Mouse (Mus musculus) WW6 (cell line): ENCODE data around the gene Btbd18.

Experiments
- DNase-seq: peaks from one replicate; pipeline ENCODE4 v3.0.0-alpha.2; 2013; ENCODE audit warnings: low read depth, low spot score

Gene Btbd18

DNA sequence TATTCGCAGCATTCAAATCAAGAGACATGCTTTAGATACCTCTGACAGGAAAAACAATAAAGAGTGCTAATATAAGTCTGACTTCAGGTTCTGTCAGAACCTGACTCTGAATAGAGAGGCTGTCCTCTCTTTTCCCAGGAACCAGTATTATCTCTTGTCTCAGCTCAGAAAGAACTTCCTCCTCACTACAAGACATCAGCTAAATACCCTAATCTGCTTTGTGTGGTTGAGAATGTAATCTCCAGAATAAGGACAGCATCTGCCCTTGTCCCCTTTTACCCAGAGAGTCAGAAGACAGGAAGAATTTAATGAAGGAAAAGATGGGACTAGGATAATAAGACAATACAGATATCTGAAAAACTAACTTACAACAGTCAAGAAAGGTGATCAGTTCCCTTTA, 44.6 kb downstream of the Btbd18 start:
- no peak for DNase-seq

DNA sequence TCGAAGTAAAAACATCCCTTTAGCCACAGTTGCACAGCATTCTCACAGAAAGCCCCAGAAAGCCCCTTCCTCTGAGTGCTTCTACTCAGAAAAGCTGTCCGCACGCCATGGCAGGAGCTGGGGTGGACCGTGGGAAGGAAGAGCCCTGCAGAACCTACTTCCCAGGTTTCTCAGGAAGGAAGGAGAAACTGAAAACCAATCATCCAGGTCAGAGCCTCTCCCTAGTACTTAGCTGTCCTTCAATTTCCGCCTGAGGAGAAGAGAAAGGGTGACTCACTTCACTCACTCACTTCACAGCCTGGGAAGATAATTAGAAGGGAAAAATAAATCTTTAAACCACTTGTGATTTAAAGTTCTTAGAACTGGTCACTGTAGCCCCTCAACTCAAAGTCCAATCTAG, 45.5 kb downstream of the Btbd18 start:
- no peak for DNase-seq

DNA sequence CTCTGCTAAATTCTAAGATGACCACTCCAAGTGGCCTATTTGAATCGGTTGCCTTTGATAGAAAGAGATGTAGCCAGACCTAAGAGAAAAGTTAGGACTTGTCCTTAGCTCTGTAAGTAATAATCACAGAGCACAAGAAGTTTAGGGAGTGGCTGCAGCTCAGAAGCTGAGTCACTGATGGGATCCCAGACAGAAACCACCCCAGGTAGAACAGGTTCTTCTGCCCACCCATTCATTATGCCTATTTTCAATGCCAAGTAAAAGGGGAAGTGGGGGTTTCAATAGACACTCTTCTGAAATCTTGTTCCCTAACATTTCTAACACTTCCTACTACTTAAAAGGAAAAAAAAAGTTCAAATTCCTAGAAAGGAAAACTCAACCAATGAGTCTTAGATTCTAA, 46.4 kb downstream of the Btbd18 start:
- no peak for DNase-seq

DNA sequence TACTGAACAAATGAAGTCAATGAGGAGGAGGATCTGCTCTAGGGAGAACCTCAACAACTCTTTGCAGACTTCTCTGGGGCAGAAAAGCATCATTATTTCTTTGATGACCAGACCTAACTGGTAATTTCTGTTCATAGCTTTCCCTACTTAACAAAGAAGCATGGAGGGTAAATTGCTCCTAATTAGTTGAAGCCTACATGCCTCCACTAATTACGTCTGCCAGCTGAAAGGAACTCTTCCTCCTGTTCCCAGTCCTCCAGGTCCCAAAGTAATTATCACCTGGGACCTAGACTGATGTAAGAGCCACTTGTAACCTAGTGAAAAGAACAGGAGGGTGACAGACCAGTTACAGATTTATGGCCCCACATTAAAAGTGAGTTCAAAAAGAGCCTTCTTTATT, 48.6 kb downstream of the Btbd18 start:
- DNase-seq, result no peak

DNA sequence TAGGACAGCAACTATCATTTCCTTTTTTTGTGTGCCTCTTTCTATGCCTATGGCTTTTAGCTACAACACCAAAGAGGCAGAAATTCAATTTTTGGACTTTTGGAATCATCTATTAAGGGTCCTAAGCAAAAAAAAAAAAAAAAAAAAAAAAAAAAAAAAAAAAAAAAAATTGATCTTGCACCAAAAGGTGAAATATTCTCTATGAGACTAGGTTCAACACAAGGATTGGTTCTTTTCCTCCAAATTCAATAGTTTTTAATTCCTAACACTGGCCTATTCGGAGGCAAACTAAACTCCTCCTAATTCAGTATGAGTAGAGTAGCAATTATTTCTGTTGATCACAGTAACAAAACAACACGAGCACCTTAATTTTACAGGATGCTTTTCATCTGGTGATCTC, 53.0 kb downstream of the Btbd18 start:
- no peak for DNase-seq

DNA sequence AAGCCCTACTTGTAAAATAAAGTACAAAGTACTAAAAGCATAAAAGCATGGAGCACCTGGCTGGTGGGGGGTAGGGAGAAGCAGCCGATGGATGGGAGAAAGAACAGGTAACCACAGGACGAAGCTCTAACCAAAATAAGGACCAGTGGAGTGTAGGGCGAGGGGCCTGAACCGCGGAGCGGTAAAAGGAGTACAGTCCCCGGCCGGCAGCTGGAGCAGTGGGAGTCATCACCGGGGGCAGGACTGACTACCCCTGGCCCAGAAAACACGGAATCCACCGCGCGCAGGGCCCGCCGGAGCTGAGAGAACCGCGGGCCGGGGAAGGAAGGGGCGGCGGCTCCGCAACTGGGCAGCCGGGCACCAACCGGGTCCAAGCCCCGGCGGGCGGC, 55.5 kb downstream of the Btbd18 start:
- no peak for DNase-seq

DNA sequence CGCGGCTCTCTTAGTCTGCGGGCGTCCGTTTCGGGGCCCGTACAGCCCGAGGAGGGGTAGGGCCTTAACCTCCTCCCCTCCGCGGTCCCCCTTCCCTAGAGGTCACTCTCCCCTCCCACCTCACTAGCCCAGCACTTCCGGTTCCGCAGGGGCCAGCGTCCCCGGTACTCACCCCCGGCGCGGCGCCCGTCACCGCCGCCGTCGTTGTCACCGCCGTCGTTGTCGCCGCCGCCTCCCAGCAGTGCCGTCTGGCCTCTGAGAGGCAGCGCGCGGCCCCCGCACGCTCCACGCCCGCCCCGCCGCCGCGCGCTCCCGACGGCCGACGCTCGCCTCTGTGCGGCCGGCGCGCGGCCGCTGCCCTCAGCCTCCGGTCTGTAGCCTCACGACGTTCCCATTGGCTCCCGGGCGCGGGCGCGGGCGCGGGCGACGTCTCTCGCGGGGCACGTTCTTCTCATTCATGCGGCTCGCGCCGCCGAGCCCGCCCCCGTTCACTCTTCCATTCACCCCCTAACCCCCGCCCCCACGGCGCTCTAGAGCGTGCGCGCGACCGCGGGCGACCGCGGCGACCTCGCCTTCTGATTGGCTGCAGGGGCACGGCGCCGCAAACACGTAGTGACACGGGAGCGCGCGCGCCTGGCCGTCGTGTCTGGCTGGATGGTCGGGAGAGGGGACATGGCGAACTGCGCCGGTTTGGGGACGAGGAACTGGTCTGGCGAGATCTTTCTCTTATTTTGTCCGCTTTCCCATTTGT, 56.1 kb downstream of the Btbd18 start, which contains the start of gene Zdhhc5:
TSS of gene Zdhhc5 (minus strand) at position 370 of the 751 bp plus-strand sequence.
- DNase-seq, result peak; percentile 97

DNA sequence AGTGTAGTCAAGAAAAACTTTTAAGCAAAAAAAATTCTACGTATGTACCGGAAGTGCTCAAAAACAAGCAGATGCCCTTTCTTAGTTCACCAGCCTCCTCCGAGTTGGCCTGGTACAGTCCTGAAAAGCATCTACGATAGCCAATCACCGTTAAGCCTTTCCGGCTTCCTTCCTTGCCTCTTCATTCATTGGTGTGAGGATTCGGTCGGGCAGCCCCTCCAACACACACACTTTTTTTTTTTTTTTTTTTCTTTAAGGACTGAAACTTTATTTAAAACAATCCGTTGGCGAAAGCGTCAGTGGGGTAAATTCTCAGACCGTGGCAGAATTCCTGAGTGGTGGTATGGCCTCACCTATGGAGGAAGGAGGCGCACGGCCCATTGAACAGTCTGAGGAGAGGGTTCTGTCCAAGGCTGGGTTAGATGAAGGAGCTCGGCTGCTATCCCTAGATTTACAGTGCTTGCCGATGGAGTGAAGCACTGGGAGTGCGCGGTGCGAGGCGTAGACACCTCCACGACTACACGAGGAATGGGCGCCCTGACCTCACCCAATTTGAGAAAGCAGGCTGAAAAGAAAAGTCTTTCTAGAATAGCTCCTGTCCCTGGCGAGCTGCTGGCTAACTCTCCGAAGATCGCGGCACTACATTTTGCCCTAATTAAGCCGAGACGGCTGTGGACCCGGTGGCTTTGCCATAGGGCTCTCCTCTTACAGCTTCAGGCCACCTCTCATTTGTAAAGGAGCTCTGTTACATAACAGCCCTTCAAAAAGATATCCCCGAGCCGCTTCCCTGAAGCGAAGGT, 56.9 kb downstream of the Btbd18 start:
- DNase-seq, result peak; percentile 78

DNA sequence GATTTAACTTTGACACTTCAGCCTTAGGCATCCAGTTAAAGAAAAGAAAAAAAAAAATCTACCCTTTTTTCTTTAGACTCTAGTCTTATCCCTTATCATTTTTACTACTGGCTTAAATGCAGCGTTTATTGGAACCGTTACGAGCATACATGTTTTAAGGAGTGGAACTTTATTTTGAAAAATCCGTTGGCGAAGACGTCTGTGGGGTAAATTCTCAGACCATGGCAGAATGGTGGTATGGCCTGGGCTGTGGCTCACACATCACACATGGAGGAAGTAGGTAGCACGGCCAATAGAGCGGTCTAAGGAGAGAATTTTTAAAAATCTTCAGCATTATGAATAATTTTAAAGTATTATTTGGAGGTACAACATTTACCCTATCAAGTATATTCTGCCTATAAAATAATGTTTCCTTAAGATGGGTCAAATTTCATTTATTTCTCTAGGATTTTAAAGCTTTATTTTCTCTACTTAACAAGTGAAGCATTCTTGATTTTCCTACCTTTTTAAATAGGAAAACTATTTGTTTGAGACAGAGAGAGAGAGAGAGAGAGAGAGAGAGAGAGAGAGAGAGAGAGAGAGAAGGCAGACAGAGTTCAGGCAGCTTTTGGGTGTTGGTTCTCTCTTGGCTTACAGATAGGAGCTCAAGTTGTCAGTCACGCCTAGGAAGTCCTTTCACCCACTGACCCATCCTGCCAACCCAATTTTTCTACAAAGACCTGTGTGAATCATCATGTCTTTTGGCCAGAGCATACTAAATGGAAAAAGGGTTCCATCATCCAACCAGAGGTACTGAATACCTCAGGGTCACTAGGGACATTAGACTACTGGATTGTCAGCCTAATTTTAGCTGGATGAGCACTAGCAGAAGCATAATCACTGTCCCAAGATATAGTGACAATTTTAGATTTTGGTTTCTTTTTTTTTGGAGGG, 57.8 kb downstream of the Btbd18 start:
- no peak for DNase-seq

DNA sequence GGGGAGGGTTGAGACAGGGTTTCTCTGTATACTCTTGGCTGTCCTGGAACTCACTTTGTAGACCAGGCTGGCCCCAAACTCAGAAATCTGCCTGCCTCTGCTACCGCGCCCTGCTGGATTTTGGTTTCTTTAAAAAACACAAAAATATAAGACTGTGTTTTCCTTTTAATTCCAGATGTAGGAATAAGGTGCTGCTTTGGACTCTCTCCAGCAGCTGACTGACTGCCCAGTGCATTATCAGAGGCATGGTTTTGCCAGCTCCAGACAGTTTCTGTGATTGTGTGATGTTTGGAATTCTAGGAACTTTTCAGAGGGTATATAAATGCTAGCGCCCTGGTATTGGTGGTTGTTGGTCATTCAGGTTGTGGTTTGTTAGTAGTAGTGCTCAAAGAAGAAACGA, 58.5 kb downstream of the Btbd18 start:
- no peak for DNase-seq
